Mouse (Mus musculus) ovary, adult 18-20 months (tissue): Measurements from ENCODE around the gene Wnt3a.
A peak's percentile ranks its signal among the peaks of the same experiment; 100 is the strongest.
"Not testable (repeated sequence)": the region's sequence is repeated elsewhere in the genome, so short reads cannot be mapped to it uniquely, and the experiment has no call there.

ENCODE experiments used
- DNase-seq: peaks from one replicate; pipeline ENCODE4 v3.0.0; 2022; ENCODE audit warnings: low spot score, mixed read lengths

Gene Wnt3a

DNA sequence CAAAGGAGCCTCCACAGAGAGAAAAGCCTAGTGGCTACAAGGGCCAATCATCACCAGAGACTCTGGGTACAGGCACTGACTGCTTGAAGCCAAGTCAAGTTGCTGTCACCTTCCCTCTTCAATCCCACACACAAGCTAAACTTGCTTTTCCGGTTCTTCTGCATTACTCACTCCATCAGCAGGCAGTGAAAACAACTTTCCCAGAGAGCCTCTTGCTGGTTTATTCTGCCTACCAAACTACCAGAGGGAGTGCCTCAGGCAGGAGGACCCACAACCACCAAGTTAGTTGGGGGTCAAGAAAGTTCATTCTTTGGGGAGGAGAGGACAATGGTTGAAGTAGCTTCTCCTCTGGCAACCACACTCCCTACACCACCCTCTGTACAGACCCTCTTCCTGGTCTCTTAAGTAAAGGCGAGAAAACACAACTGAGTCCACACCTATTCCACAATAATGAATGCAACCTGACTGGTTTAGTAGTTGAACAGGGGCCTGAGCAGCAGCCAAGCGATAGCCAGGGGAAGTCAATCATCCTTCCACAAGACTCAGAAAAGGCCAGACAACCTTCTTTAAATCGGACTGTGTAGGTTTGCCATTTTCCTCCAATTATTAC is 72.1 kb downstream of the Wnt3a start:
- no peak for DNase-seq

DNA sequence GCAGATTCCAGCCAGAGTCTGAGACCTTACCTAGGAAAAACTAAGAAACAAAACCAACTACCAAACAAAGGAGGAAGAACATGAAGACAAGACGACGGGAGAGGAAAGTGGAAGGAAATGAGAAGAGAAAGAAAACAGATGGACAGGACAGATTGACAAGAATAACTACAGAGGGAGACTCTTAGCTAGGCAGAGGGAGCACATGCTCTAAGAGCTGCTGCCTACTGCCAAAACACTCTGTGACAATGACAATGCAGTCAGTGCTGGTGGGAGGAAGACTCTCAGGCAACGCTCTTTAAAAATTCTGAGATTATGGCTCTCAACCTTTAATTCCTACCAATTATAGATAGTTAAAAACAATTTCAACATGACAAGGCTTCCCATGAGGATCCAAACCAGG is 73.6 kb downstream of the Wnt3a start:
- DNase-seq: no peak

DNA sequence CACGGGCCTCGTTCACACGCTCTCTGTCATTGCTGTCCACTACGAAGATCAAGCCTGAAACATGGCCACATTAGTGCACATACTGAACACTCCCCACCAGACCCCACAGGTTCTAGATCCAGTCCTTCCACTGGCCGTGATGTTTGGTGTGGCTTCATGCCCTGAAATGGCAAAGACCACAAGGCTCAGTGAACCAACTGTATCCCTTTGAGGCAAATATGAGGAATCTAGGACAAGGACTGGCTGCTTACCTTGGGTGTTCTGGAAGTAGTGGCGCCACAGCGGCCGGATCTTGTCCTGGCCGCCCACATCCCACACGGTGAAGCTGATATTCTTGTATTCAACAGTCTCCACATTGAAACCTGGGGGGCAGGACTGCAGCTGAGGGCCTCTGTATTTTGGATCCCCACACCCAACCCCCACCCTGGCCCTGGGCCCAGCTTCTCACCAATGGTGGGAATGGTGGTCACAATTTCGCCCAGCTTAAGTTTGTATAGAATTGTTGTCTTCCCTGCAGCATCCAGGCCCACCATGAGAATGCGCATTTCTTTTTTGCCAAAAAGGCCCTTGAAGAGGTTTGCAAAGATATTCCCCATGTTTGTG is 77.6 kb downstream of the Wnt3a start:
- DNase-seq: no peak

DNA sequence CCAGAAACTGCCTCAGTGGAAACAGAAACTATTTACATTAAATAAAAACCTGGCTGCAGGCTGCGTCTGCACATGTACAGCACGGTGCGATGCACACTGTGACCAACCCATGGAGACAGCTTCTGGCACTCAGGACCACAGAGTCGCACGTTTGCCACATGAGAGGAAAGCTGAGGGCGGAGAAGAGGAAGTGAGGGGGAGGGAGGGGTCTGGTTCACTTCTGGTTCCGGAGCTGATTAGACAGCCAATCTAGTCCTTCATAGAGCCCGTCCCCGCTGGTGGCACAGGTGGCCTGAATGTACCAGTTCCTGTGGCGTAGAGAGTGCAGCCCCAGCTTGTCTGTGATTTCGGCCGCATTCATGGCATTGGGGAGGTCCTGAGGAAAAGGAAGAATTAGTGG is 78.2 kb downstream of the Wnt3a start:
- DNase-seq: not testable (repeated sequence)

- DNase-seq: not testable (repeated sequence)
Measured at GRCm38 (mm10) chr11:59211561-59211960, 79.0 kb downstream of the Wnt3a start.

GRCm38 (mm10) chr11:59210020-59210419 is 80.5 kb downstream of the Wnt3a start:
- DNase-seq: no peak

GRCm38 (mm10) chr11:59209580-59209979 is 81.0 kb downstream of the Wnt3a start:
- no peak for DNase-seq

GRCm38 (mm10) chr11:59209003-59209441 is 81.5 kb downstream of the Wnt3a start:
- DNase-seq: peak; percentile 70

- DNase-seq: peak; percentile 89
Measured at GRCm38 (mm10) chr11:59208153-59208831, 82.3 kb downstream of the Wnt3a start, which contains the start of gene 2310033P09Rik. Gene 2310033P09Rik (plus strand): TSS chr11:59208321.

- DNase-seq: peak; percentile 85
Measured at GRCm38 (mm10) chr11:59202081-59202995, 88.2 kb downstream of the Wnt3a start, which contains the start of gene Mrpl55. Gene Mrpl55 (plus strand): TSS chr11:59202486.

GRCm38 (mm10) chr11:59201216-59202002 is 89.1 kb downstream of the Wnt3a start:
- DNase-seq: no peak
